23 mouse cellular contexts compared by ENCODE assay signal in the genomic region with DNA sequence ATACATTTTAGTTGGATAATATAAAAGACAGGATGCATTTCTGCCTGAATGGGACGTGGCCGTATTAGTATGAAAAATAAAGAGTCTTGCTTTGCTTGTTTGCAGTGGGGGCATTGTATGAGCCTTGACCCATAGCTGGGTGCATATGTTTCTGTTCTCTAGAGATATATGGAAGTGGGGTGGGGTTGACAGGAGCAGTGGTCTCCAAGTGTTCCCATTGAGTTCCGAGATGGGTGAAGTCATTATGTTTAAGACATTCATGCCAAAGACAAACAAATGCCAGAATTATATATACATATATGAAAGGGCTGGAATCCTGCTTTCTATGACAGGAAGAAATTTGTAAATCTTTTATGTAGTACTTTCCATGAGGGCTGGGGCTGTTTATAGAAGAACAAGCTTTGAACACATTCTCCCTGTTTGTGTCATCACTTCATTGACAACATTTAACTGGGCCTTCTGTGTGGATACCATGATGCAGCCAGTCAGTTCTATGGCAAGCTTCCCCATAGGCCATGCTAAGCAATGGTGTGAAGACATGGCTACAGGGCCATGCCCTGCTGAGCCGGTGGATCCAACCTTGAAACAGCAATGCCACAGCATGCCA.
"Had no signal": no experiment of that assay in that cellular context is flagged by ENCODE, and none has a peak within 500 bp of the region (broad histone marks: within the 10 kb centered on the region; RNA-seq: fewer than 3 reads in every experiment).

No protein-coding gene starts in this region.

- DNase-seq: gastrocnemius, adult 2 months; gastrocnemius, postnatal 10 days; gastrocnemius, postnatal 25 days; heart, adult 2 months; heart, postnatal 10 days; heart, postnatal 4 days; kidney, adult 18-20 months; kidney, adult 8-10 months; kidney, postnatal 10 days; kidney, postnatal 25 days; kidney, postnatal 4 days had no signal

- H3K4me1 ChIP-seq: heart, embryonic 12.5 days; hindbrain, embryonic 10.5 days; hindbrain, embryonic 12.5 days; intestine, embryonic 15.5 days; limb, embryonic 12.5 days had no signal

- ATAC-seq: hindbrain, embryonic 16.5 days; inflammation-experienced regulatory T-cells, adult 6 months; intestine, embryonic 15.5 days; intestine, postnatal 0 days had no signal

- H3K27ac ChIP-seq: gastrocnemius, adult 2 months; heart, adult 2 months; hindbrain, embryonic 10.5 days; hindbrain, embryonic 12.5 days; hindbrain, embryonic 14.5 days; intestine, embryonic 15.5 days; layer of hippocampus, adult 2 months; left cerebral cortex, adult 2 months; limb, embryonic 10.5 days; limb, embryonic 12.5 days had no signal

- H3K9ac ChIP-seq: heart, embryonic 12.5 days; hindbrain, embryonic 12.5 days; hindbrain, embryonic 14.5 days; intestine, embryonic 15.5 days; limb, embryonic 12.5 days had no signal

- H3K4me3 ChIP-seq: gastrocnemius, adult 2 months; heart, adult 2 months; heart, embryonic 12.5 days; hindbrain, embryonic 10.5 days; hindbrain, embryonic 12.5 days; intestine, embryonic 15.5 days; layer of hippocampus, adult 2 months; left cerebral cortex, adult 2 months; limb, embryonic 10.5 days; limb, embryonic 12.5 days had no signal

- H3K4me2 ChIP-seq: heart, embryonic 12.5 days; hindbrain, embryonic 12.5 days; hindbrain, embryonic 14.5 days; intestine, embryonic 15.5 days; limb, embryonic 12.5 days had no signal

- H3K36me3 ChIP-seq: hindbrain, embryonic 10.5 days; hindbrain, embryonic 12.5 days; intestine, embryonic 15.5 days; limb, embryonic 10.5 days had no signal

- H3K9me3 ChIP-seq: heart, embryonic 12.5 days; hindbrain, embryonic 10.5 days; hindbrain, embryonic 12.5 days; intestine, embryonic 15.5 days; limb, embryonic 10.5 days; limb, embryonic 12.5 days had no signal

- H3K27me3 ChIP-seq: heart, embryonic 12.5 days; hindbrain, embryonic 12.5 days; intestine, embryonic 15.5 days; limb, embryonic 12.5 days had no signal
